Mouse (Mus musculus): ENCODE measurements around the gene Dpy30.

The Dpy30 gene

GRCm38 (mm10) chr17:74295026-74295970 lies 28.4 kb downstream of the Dpy30 start, which contains the start of gene Memo1:
Gene Memo1, minus strand, starts transcription at chr17:74295521.
- DNase-seq (ENCODE audit: low read depth, low spot score) = peak; percentile 83

GRCm38 (mm10) chr17:74294426-74295025 lies 29.2 kb downstream of the Dpy30 start:
- peak; percentile 36 for DNase-seq (ENCODE audit: low read depth, low spot score)

DNA sequence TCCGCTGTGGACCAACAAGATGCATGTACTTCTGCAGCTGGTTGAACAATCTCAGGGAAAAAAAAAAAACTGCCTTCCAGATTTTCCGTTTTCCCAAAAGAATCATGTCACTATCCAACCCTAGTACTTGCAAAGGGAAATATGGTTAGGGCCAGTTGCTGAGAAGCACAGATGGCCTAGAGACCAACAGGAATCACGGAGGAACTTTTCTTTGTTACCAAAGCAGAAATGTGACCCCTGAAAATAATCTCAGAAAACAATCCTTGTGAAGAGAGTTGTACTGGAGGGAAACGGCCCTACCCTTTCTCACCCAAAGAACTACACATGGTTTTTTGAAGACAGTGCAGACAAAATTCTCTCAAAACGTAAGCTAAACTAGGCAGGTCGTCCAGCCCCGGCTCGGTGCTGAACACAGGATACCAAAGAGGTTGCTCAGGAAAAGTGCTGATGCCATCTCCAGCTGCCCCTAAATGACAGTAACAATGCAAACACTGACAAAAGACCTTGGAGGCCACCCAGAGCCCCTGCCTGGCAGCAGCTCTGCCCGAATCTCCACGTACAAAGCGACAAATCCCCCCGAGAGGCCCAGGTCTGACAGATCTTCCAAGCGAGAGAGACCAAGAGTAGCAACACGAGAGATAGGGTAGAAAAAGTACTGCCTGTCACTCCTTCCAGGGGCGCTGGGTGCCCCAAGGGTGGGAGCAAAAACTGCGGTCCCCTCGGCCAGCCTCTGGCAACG lies 29.9 kb downstream of the Dpy30 start:
- peak; percentile 9 for DNase-seq (ENCODE audit: low read depth, low spot score)

DNA sequence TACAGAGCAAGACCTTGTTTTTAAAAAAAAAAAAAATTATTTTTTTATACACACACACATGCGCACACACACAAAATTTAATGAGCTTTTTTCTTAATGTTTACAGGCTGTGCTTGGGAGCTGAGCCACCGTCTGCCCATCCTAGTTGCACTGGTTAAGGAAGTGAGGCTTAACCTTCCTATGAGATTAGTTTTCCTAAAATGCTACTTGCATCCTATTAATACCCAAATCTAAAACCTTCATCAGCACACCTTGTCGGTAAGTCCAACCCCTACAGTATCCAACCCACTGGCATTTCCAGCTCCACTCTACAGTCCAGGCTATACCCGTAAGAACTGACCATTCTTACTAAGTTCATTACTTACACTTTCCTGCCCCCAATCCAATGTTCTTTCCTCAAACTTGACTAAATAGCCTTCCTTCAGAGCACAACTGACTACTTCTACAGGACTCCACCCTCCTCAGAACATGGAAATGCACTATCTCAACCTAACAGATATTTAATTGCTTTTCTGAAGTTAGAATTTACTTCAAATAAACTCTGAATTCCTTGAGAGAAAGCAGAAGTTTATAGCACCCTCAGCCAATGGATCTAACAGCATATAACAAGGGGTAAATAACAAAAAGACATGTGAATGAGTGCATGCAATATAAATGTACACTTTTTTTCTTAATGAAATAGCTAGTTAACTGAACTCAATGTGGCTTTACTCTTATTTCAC lies 31.9 kb downstream of the Dpy30 start:
- DNase-seq (ENCODE audit: low read depth, low spot score) = no peak

DNA sequence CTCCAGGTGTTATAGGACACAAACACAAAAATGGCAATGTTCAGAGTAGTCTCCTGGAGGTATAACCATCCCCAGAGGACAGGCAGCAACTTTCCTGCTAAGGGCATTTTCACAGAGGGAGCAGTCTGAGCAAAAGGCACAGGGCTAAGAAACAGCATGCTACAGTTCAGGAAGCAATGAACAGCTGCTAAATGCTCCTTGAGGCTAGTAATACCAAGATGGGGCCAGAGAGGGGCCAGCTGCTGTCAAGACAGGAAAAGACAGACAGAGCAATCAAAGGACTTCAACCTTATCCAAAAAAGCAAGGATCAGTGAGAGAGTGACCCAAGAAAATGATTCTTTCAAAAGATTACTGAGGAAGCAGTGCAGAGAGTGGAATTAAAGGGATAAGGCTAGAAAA lies 32.9 kb downstream of the Dpy30 start:
- no peak for DNase-seq (ENCODE audit: low read depth, low spot score)

DNA sequence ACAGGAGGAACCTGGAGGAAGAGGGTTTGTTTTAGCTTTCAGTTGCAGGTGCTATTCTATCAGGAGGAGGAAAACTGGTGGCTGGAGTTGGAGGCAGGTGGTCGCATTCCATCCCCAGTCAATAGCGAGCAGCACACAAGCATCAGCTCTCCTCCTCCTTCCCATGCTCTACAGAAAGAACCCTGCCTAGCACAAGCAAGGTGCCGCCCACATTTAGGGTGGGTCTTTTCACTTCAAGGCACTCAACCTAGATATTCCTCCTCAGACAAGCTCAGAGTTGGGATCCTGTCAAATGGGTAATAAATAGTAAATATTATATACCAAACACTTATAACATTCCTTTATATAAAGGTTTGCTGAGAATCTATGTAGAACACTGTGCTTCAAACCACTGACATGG lies 33.5 kb downstream of the Dpy30 start:
- no peak for DNase-seq (ENCODE audit: low read depth, low spot score)

DNA sequence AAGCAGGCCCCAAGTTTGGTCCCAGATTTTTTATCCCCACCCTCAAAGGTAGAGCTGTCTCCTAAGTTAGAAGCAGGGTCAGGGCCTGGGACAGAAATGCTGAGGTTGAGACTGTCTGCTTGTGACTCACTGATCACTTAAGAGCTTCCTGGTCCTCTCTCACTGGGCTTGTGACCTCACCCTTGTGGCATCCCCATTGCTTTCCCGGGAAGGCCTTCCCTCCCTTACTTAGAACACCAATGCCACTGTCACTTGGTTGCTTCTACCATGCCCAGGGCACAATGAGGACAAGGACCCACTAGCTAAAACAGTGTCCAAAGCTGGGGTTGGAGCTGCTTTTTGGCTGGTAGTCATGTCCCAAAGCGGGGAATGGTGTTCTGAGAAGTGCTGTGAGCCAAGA lies 35.1 kb downstream of the Dpy30 start:
- no peak for DNase-seq (ENCODE audit: low read depth, low spot score)

- no peak for DNase-seq (ENCODE audit: low read depth, low spot score)
Measured at GRCm38 (mm10) chr17:74286140-74286730, 37.5 kb downstream of the Dpy30 start.

DNA sequence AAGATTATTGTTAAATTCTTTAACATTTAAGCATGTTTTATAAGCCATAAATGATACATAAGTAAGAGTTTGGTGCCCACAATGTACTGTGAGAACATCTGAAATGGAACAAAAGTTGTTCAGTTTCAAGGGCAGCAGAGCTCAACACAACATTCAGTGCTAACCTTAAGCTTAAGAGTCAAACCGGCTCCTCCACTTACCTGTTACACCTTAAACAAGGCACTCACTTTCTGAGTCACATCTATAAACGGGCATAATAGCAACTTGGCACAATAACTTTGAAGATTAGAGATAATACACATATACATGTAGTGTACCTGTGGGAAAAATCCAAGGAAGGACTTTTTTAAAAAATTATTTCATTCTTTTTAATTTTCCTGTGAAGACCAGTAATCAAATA lies 38.0 kb downstream of the Dpy30 start:
- no peak for DNase-seq (ENCODE audit: low read depth, low spot score)

DNA sequence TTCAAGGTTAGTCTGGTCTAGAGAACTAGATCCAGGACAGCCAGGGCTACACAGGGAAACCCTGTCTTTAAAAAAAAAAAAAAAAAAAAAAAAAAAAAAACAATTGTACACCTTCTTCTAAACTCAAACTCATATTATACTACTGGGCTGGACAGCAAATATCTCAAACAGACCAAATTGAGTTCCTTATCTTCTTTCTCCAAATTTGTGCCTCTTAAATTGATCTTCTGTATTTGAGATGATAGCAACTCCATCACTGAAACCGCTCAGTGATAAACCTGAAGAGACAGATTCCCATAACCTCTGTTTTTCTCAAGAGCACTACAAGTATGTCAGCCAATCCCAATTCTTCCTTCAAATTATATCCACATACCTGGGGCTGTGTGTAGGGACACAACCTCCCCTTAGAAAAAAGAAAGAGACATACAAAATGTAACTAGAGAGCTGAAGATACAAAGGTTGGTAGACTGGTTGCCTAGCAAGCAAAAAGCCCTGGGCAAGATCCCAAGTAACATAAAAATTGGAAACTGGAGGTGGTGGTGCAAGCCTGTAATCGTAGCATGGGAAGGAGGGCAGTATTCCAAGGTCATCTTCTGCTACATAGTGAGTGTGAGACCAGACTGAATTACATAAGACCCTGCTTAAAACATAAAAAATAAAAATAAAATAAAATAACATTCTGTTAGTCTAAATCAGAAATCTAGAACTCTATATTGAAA lies 39.2 kb downstream of the Dpy30 start:
- no peak for DNase-seq (ENCODE audit: low read depth, low spot score)

GRCm38 (mm10) chr17:74282024-74282423 lies 41.7 kb downstream of the Dpy30 start:
- DNase-seq (ENCODE audit: low read depth, low spot score) = no peak

DNA sequence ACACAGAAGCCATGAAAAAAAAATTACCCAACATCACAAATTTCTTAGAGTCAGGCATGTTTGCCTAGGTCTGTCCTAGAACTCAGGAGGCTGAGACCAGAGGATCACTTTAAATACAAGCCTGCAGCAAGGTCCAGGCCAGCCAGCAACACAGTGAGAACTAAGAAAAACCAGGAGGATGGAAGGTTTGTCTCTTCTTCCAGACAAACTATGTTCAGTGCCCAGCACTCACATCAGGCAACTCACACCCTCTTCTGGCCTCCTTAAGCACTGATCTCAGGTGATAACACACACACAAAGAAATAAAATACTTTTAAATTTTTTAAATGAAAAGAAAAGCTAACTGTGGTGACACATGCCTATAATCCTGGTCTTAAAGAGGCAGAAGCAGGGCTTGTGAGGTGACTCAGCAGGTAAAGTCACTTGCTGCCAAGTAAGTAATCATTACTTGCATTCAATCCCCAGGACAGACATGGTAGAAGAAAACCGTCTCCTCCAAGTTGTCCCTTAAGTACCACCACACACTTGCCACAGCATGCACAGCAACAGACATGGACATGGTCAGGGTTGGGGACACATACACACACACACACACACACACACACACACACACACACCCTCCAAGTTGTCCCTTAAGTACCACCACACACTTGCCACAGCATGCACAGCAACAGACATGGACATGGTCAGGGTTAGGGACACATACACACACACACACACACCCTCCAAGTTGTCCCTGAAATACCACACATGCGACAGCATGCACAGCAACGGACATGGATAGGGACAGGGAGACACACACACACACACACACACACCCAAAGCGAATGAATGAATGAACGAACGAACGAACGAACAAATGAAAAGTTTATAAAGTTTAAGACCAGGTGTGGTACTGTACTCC lies 44.5 kb downstream of the Dpy30 start:
- no peak for DNase-seq (ENCODE audit: low read depth, low spot score)

DNA sequence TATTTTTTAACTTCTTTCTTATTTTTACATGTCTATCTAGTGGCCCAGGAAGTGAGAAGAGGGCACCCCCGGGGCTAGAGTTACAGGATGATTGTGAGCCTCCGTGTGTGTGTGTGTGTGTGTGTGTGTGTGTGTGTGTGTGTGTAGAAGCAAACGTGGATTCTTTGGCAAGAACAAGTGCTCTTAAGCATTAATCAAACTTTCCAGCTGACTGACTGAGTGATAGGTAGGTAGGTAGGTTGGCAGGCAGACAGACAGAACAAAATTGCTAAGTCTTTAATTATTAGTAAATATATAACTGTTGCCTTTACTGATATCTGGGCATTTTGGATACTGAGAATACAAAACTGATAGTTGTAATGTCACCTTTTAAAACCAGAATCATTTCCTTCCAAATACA lies 49.3 kb downstream of the Dpy30 start:
- DNase-seq (ENCODE audit: low read depth, low spot score) = no peak

DNA sequence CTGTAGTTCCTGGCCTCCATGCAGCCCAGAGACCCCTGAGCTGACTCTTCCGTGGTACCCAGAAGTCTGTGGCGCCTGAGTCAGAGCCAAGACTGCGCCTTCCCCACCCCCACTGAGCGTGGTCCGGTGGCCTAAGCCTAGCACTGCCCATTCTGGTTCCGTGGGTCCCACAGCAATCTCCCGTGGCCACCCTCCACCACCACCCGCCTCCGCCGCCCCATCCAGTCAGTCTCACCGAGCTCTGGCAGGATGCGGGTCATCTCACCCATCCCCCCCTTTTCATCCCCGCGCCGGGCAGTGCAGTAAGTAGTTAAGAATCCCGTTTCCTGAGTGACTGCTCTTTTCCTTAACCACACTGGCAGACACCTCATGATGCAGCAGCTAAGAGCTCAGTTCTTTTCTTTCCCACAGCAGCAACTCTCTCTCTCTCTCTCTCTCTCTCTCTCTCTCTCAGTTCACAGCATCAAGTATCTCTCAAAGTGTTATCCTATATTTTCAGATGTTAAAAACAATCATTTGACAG lies 51.0 kb downstream of the Dpy30 start:
- DNase-seq (ENCODE audit: low read depth, low spot score) = no peak

GRCm38 (mm10) chr17:74271541-74272268 lies 52.0 kb downstream of the Dpy30 start:
- DNase-seq (ENCODE audit: low read depth, low spot score) = no peak

DNA sequence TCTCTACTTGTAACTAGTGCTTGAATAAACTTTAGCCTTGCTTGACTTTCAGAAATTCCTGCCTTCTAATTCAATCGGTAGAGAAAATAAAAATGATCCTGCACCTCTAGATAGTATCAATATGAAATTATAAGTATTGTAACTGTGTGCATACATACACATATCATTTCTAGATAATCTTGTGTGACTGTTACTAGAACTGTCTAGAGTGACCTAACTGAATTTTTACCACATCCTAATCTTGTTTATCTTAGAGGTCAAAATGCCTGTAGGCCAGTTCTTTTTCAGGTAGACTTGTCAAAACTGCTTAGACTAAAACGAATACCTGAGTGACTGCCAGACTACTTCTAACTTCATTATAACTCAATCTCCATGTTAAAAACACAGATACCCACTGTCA lies 53.5 kb downstream of the Dpy30 start:
- DNase-seq (ENCODE audit: low read depth, low spot score) = no peak

DNA sequence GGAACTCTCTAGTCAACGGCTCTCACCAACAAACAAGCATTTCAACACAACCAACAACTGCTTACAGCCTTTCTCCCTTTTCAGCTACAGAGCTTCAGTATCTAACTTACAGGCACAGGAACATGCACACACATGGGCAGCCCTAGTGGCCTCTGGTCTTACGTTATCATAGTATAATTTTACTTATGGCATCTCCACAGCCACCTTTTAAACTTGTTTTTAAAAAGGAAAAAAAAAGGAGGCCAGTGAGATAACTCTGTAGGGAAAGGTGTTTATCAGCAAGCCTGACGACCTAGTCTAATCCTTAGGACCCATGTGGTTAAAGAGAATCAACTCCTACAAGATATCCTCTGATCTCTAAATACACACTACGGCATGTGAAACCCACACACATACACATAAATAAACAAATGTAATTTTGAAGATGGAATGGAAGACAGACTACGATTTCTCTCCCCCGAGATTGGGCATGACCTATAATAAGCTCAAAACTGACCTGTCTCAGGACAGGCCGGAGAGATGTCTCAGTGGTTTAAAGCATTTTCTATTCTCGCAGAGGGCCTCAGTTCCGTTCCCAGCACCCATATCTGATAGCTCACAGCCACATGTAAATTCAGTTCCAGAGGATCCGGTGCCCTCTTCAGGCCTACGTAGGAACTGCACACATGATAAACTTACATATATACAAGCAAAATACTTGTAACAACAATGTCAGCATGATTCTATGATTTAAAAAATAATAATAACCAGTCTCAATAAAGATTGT lies 56.1 kb downstream of the Dpy30 start:
- no peak for DNase-seq (ENCODE audit: low read depth, low spot score)

GRCm38 (mm10) chr17:74265636-74266035 lies 58.1 kb downstream of the Dpy30 start:
- no peak for DNase-seq (ENCODE audit: low read depth, low spot score)
